Mouse (Mus musculus): Measurements from ENCODE around the gene Rere.
"Not testable (repeated sequence)": the region's sequence is repeated elsewhere in the genome, so short reads cannot be mapped to it uniquely, and the experiment has no call there.

Rere gene

GRCm38 (mm10) chr4:150283335-150283638 lies 1.8 kb downstream of the Rere start:
- peak; percentile 48 for DNase-seq (ENCODE audit: inconsistent ontology term)

- DNase-seq (ENCODE audit: inconsistent ontology term), result no peak
Observed at GRCm38 (mm10) chr4:150283993-150284392, 2.5 kb downstream of the Rere start.

GRCm38 (mm10) chr4:150286980-150287379 lies 5.5 kb downstream of the Rere start:
- no peak for DNase-seq (ENCODE audit: inconsistent ontology term)

- DNase-seq (ENCODE audit: inconsistent ontology term), result not testable (repeated sequence)
Observed at GRCm38 (mm10) chr4:150287463-150287862, 6.0 kb downstream of the Rere start.

- DNase-seq (ENCODE audit: inconsistent ontology term), result no peak
Observed at GRCm38 (mm10) chr4:150291900-150292299, 10.5 kb downstream of the Rere start.

GRCm38 (mm10) chr4:150294870-150295269 lies 13.4 kb downstream of the Rere start:
- DNase-seq (ENCODE audit: inconsistent ontology term), result no peak

- DNase-seq (ENCODE audit: inconsistent ontology term), result no peak
Observed at GRCm38 (mm10) chr4:150295966-150296365, 14.5 kb downstream of the Rere start.

- DNase-seq (ENCODE audit: inconsistent ontology term), result no peak
Observed at GRCm38 (mm10) chr4:150302726-150303125, 21.3 kb downstream of the Rere start.

GRCm38 (mm10) chr4:150306701-150307100 lies 25.3 kb downstream of the Rere start:
- DNase-seq (ENCODE audit: inconsistent ontology term), result peak; percentile 24

- no peak for DNase-seq (ENCODE audit: inconsistent ontology term)
Observed at GRCm38 (mm10) chr4:150307226-150307625, 25.8 kb downstream of the Rere start.

GRCm38 (mm10) chr4:150311431-150311830 lies 30.0 kb downstream of the Rere start:
- DNase-seq (ENCODE audit: inconsistent ontology term), result no peak

GRCm38 (mm10) chr4:150312646-150313045 lies 31.2 kb downstream of the Rere start:
- DNase-seq (ENCODE audit: inconsistent ontology term), result no peak

- no peak for DNase-seq (ENCODE audit: inconsistent ontology term)
Observed at GRCm38 (mm10) chr4:150315301-150315700, 33.9 kb downstream of the Rere start.

- DNase-seq (ENCODE audit: inconsistent ontology term), result no peak
Observed at GRCm38 (mm10) chr4:150316546-150316945, 35.1 kb downstream of the Rere start.

- DNase-seq (ENCODE audit: inconsistent ontology term), result no peak
Observed at GRCm38 (mm10) chr4:150325046-150325801, 43.8 kb downstream of the Rere start.

GRCm38 (mm10) chr4:150326005-150326404 lies 44.6 kb downstream of the Rere start:
- DNase-seq (ENCODE audit: inconsistent ontology term), result no peak

GRCm38 (mm10) chr4:150327476-150327875 lies 46.0 kb downstream of the Rere start:
- no peak for DNase-seq (ENCODE audit: inconsistent ontology term)

- DNase-seq (ENCODE audit: inconsistent ontology term), result no peak
Observed at GRCm38 (mm10) chr4:150333927-150334682, 52.7 kb downstream of the Rere start.

- DNase-seq (ENCODE audit: inconsistent ontology term), result no peak
Observed at GRCm38 (mm10) chr4:150337260-150337659, 55.8 kb downstream of the Rere start.

- peak; percentile 46 for DNase-seq (ENCODE audit: inconsistent ontology term)
Observed at GRCm38 (mm10) chr4:150338906-150339650, 57.6 kb downstream of the Rere start.

- no peak for DNase-seq (ENCODE audit: inconsistent ontology term)
Observed at GRCm38 (mm10) chr4:150340796-150341525, 59.5 kb downstream of the Rere start.

- peak; percentile 28 for DNase-seq (ENCODE audit: inconsistent ontology term)
Observed at GRCm38 (mm10) chr4:150344526-150344925, 63.1 kb downstream of the Rere start.
